Mouse (Mus musculus): Measurements from ENCODE around the gene Traf3.

DNA sequence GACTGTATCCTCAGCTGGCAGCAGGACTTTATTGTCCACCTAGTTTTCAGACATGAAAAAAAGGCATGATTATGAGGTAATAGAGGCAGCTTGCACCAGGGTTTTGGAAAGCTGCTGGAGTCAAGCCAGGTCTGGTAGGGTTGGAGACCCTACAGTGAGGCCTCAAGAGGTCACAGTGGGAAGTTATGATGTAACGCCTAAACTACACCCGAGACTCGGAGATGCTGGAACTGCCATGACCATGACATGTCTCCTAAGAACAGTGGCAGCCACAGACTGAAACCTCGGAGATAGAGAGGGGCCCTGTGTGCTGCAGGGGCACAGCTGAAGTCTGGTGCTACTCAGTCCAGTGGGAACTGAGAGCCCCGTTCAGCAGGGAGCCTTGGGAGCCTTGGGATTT, 18.3 kb downstream of the Traf3 start, which contains the start of gene 4930595D18Rik:
- TF ChIP-seq MAFK (IDR thresholded peaks at IDR 0.05; ENCODE audit: insufficient read depth, low read depth, low read length) = no peak
- TF ChIP-seq HCFC1 (IDR thresholded peaks at IDR 0.05; ENCODE audit: borderline replicate concordance, insufficient read depth, low read length) = no peak

Data from ES-E14 (cell line).